In the genomic region with DNA sequence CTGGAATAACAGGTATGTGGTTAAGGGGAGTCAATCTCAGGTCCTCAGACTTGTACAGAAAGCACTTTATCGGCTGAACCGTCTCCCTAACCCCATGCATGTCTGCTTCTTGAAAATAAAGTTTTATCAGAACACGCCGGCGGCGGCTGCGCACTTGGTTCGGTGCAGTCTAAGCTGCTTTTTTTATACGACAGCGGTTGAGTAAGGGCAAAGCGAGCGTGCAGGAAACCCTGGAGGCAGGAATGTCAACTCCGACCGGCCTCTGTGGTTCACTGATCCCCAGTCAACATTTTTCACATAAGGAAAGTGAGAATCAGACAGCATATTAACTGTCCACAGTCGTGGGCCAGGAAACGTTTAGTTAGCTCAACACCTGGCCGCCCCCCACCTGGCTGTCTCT, we compare ENCODE assay signal across 12 mouse cellular contexts.
DNase-seq lines count a peak whose midpoint lies in the region; ATAC-seq lines count a peak whose summit lies in the region.
"Had no signal": no experiment of that assay in that cellular context is flagged by ENCODE, and none has a peak within 500 bp of the region (broad histone marks: within the 10 kb centered on the region; RNA-seq: fewer than 3 reads in every experiment).

No protein-coding gene starts in this region.

- H3K36me3 ChIP-seq in intestine, embryonic 16.5 days (ENCODE audit: control insufficient read depth, insufficient read depth, low read length), result no peaks in the 10 kb centered on the region
- peaks cover 4% of the 10 kb centered on the region; the same call in 1 of the 2 replicates for H3K36me3 ChIP-seq in limb, embryonic 13.5 days

- no peaks in the 10 kb centered on the region for H3K9me3 ChIP-seq in intestine, embryonic 16.5 days (ENCODE audit: control insufficient read depth, low read length)
- H3K9me3 ChIP-seq in limb, embryonic 13.5 days, result no peaks in the 10 kb centered on the region

- no peak for ATAC-seq in intestine, embryonic 16.5 days
- peak; percentile 77 for ATAC-seq in limb, embryonic 13.5 days (ENCODE audit: low FRiP score, low read depth)
- ATAC-seq: liver, postnatal 0 days had no signal

- H3K4me3 ChIP-seq in intestine, embryonic 16.5 days (ENCODE audit: low read length), result no peak overlapping the region
- no peak overlapping the region for H3K4me3 ChIP-seq in limb, embryonic 13.5 days

- H3K27ac ChIP-seq in intestine, embryonic 16.5 days (ENCODE audit: low read length), result no peak overlapping the region
- no peak overlapping the region; the same call in 1 of the 2 replicates for H3K27ac ChIP-seq in limb, embryonic 13.5 days

- intact Hi-C loops in gastrocnemius, postnatal 14 days (cut with DNase I; ENCODE audit: low total_unique reads), result no loop called here
- intact Hi-C loops in gastrocnemius, postnatal 36 days (cut with DNase I), result no loop called here

- WGBS in intestine, embryonic 16.5 days, result 56% methylated on average over 17 of the region's 17 CpGs
- WGBS in limb, embryonic 13.5 days, result 22% methylated on average over 17 of the region's 17 CpGs

- DNase-seq in gastrocnemius, postnatal 14 days, result peak; percentile 30
- no peak for DNase-seq in gastrocnemius, postnatal 36 days
- DNase-seq in ES-CJ7 (ENCODE audit: low read depth, low spot score), result peak; percentile 26
- DNase-seq in frontal cortex, postnatal 25 days (ENCODE audit: low spot score in 2 of 2), result no peak
- no peak for DNase-seq in right cerebral cortex, postnatal 36 days (ENCODE audit: low spot score in 2 of 2)
- DNase-seq in yolk sac, embryonic 10.5 days (ENCODE audit: low spot score), result no peak
- DNase-seq: adrenal gland, postnatal 25 days; cerebellum, postnatal 36 days; gastrocnemius, postnatal 25 days; liver, postnatal 0 days had no signal

- H3K4me2 ChIP-seq in intestine, embryonic 16.5 days (ENCODE audit: low read depth, low read length), result no peak overlapping the region
- H3K4me2 ChIP-seq in limb, embryonic 13.5 days (replicated peaks), result peak overlapping the region; percentile 42

- H3K27me3 ChIP-seq in intestine, embryonic 16.5 days (replicated peaks; ENCODE audit: control insufficient read depth, insufficient read depth, low read length), result no peaks in the 10 kb centered on the region
- no peaks in the 10 kb centered on the region for H3K27me3 ChIP-seq in limb, embryonic 13.5 days

- H3K9ac ChIP-seq in intestine, embryonic 16.5 days (ENCODE audit: low read depth, low read length), result 0 out of 2 replicates have a peak overlapping the region, but pooled peaks have one; percentile 19
- H3K9ac ChIP-seq in limb, embryonic 13.5 days, result no peak overlapping the region
- H3K9ac ChIP-seq: liver, postnatal 0 days had no signal

- H3K4me1 ChIP-seq in intestine, embryonic 16.5 days (ENCODE audit: control insufficient read depth, insufficient read depth, low read length), result peaks cover 15% of the 10 kb centered on the region
- H3K4me1 ChIP-seq in limb, embryonic 13.5 days, result peaks cover 47% of the 10 kb centered on the region

Comparison
In these comparisons a context has a peak if more than half of its experiments do, and no peak if none do; other contexts are left out.
1. DNase-seq: peak in gastrocnemius, postnatal 14 days (single experiment) and ES-CJ7 (single experiment); none in gastrocnemius, postnatal 36 days (0 of 2), frontal cortex, postnatal 25 days (0 of 2), right cerebral cortex, postnatal 36 days (0 of 2) and yolk sac, embryonic 10.5 days (single experiment).